Mouse (Mus musculus) liver, adult 2 months (tissue): ENCODE data around the gene Smoc1. TPM values are rescaled to one million over a fixed set of nuclear protein-coding genes. Genes with fewer than 3 reads are reported as not detected.

ENCODE experiments used
- DNase-seq: peaks from one replicate; pipeline ENCODE4 v3.0.0-alpha.2; 2011; ENCODE audit warnings: low read depth, low spot score; ENCODE audit errors: extremely low read depth
- H3K27ac ChIP-seq: fragments of 200-500 bp; replicated peaks from 2 replicates; pipeline ENCODE4 v1.5.1; 2012; ENCODE audit warnings: low read depth, mild to moderate bottlenecking, control low read depth, inconsistent platforms, low read length; ENCODE audit not compliant: insufficient read depth
- H3K27me3 ChIP-seq: fragments of 200-500 bp; 2 replicates; pipeline ENCODE4 v1.6.1; 2012; ENCODE audit warnings: mild to moderate bottlenecking, moderate library complexity, low read length, inconsistent platforms; ENCODE audit not compliant: control insufficient read depth, insufficient read depth
- H3K36me3 ChIP-seq: fragments of 200-500 bp; 2 replicates; pipeline ENCODE4 v1.6.1; 2012; ENCODE audit warnings: low read length, inconsistent platforms; ENCODE audit not compliant: control insufficient read depth, insufficient read depth
- H3K4me1 ChIP-seq: fragments of 200-500 bp; 2 replicates; pipeline ENCODE4 v1.6.1; 2011; ENCODE audit warnings: low read length; ENCODE audit not compliant: control insufficient read depth, insufficient read depth
- H3K4me3 ChIP-seq: fragments of 200-500 bp; 2 replicates; pipeline ENCODE4 v1.5.1; 2011; ENCODE audit warnings: low read depth, mild to moderate bottlenecking, control low read depth, low read length, moderate library complexity; ENCODE audit not compliant: insufficient read depth
- H3K79me2 ChIP-seq: fragments of 200-500 bp; 2 replicates; pipeline ENCODE4 v1.6.1; 2012; ENCODE audit warnings: inconsistent platforms, mild to moderate bottlenecking, low read length, moderate library complexity; ENCODE audit not compliant: control insufficient read depth, insufficient read depth
- H3K9ac ChIP-seq: fragments of 200-500 bp; 2 replicates; pipeline ENCODE4 v1.6.1; 2012; ENCODE audit warnings: low read depth, mild to moderate bottlenecking, control low read depth, inconsistent platforms, low read length
- CTCF ChIP-seq: fragments of 200-500 bp; IDR thresholded peaks from 2 replicates; pipeline ENCODE4 v1.5.1; 2011; ENCODE audit warnings: low read depth, low read length, control low read depth
- POLR2A ChIP-seq: fragments of 200-500 bp; IDR thresholded peaks from 2 replicates; pipeline ENCODE4 v1.6.1; 2011; ENCODE audit warnings: low read length, control low read depth; ENCODE audit not compliant: insufficient read depth; ENCODE audit errors: extremely low read depth
- WGBS: fragments of 180-500 bp; shearing (Covaris S2); methylation state at CpG from one replicate; pipeline ENCODE4 v1.1.7; 2018; 5-methylcytosine and 5-hydroxymethylcytosine counted together
- polyA plus RNA-seq: library from polyadenylated mRNA; depleted of rRNA; stranded (reverse); fragments of >200 nt; gene quantifications from 2 replicates; pipeline ENCODE4 v1.2.3, GENCODE M21; 2012; rRNA removed
- total RNA-seq: library from RNA; depleted of rRNA; stranded (reverse); fragments of >200 nt; gene quantifications from 2 replicates; pipeline ENCODE4 v1.2.3, GENCODE M21; 2014; rRNA removed

Smoc1 gene
- total RNA-seq (28.3 and 36.6 TPM in 2 replicates), polyA plus RNA-seq (50.7 and 65.7 TPM in 2 replicates)

DNA sequence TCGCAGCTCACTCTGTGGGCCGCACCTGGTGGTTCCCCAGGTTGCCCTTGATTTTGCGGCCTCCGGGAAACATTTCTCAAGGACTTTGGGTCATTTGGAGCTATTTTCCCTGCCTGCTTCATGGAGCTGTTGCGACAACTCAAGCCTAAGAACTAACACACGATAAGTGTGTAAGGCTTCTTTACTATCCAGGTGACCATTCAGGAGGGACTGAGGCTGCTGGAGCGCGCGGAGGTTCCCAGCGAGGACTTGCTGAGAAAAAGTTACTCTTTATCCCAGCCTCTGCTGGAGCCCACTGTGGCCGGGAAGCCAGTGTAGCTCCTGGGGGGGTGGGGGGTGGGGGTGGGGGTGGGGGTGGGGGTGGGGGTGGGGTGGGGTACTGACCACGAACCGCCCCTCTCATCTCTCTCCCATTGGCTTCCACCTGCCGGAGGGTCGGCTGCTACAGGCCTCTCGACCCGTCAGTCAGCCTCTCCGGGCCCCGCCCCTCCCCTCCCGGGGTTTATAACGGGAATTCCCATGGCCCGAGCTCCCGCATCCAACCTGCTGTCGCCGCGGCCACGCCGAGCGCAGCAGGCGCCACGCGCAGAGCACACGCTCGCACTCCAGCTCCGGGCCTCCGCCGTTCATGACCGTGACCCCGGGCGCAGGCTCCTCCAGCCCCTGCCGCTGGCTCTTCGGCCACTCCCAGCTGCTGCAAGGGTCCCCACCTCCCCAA, at the start of gene Smoc1:
Gene Smoc1, plus strand, starts transcription at position 532 of the 718 bp plus-strand sequence.
- Histone ChIP-seq H3K4me3 (peak within 1 kb of the TSS; percentile 68), H3K79me2 (peaks cover 10% of the 10 kb centered on the region; the same call in 1 of the 2 replicates)
- 8% methylated on average over 40 of the region's 42 CpGs for WGBS

GRCm38 (mm10) chr12:80982326-80982725, 44.3 kb upstream of the Smoc1 start:
- no peaks in the 10 kb centered on the region for H3K36me3 ChIP-seq
- H3K9ac ChIP-seq, result no peak overlapping the region
- no peaks in the 10 kb centered on the region for H3K79me2 ChIP-seq
- H3K27ac ChIP-seq, result no peak overlapping the region
- no peak for DNase-seq
- TF ChIP-seq POLR2A (no peak), CTCF (peak; percentile 94)
- WGBS, result 0% methylated on average over 7 of the region's 7 CpGs
- H3K4me3 ChIP-seq, result no peak overlapping the region
- no peaks in the 10 kb centered on the region for H3K4me1 ChIP-seq
- H3K27me3 ChIP-seq, result no peaks in the 10 kb centered on the region

More for the DNA sequence above, at the start of gene Smoc1:
- H3K27me3 ChIP-seq, result no peaks in the 10 kb centered on the region
- no peaks in the 10 kb centered on the region for H3K36me3 ChIP-seq
- H3K9ac ChIP-seq, result peak within 1 kb of the TSS; percentile 99
- H3K27ac ChIP-seq, result peak within 1 kb of the TSS; percentile 76
- H3K4me1 ChIP-seq, result peaks cover 16% of the 10 kb centered on the region
- TF ChIP-seq POLR2A (peak; percentile 93), CTCF (no peak)
- DNase-seq, result peak; percentile 77

DNA sequence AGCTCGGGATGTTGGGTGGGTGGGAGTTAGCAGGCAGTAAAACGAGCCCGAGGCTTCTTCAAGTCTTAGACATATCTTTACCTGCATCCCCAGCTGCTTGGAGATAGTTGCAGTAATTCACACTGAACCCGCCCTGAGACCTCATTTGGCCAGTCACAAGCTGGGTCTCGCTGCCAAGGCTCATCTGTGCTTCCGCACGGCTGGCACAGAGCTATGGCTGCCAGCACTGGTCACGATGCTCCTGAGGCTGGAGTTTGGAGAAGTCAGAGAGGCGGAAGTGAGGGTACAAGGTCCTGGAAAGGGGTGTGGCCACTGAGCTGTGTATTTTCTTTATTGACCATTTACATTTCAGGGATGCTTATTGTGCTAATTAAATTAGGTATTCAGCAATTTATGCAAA, 42.9 kb upstream of the Smoc1 start:
- no peak for DNase-seq
- Histone ChIP-seq H3K4me3 (no peak overlapping the region), H3K36me3 (no peaks in the 10 kb centered on the region), H3K79me2 (no peaks in the 10 kb centered on the region), H3K9ac (no peak overlapping the region), H3K27me3 (no peaks in the 10 kb centered on the region), H3K4me1 (no peaks in the 10 kb centered on the region), H3K27ac (no peak overlapping the region)
- no peak for TF ChIP-seq CTCF
- no peak for TF ChIP-seq POLR2A
- WGBS, result 48% methylated on average over 9 of the region's 9 CpGs

- H3K4me3 ChIP-seq, result no peak overlapping the region
- WGBS, result 83% methylated on average over 4 of the region's 4 CpGs
- DNase-seq, result no peak
- H3K4me1 ChIP-seq, result no peaks in the 10 kb centered on the region
- H3K36me3 ChIP-seq, result no peaks in the 10 kb centered on the region
- no peak overlapping the region for H3K9ac ChIP-seq
- no peak overlapping the region for H3K27ac ChIP-seq
- no peaks in the 10 kb centered on the region for H3K27me3 ChIP-seq
- TF ChIP-seq CTCF, result no peak
- TF ChIP-seq POLR2A, result no peak
- H3K79me2 ChIP-seq, result no peaks in the 10 kb centered on the region
These were observed 40.0 kb upstream of the Smoc1 start for GRCm38 (mm10) chr12:80986628-80987027.

DNA sequence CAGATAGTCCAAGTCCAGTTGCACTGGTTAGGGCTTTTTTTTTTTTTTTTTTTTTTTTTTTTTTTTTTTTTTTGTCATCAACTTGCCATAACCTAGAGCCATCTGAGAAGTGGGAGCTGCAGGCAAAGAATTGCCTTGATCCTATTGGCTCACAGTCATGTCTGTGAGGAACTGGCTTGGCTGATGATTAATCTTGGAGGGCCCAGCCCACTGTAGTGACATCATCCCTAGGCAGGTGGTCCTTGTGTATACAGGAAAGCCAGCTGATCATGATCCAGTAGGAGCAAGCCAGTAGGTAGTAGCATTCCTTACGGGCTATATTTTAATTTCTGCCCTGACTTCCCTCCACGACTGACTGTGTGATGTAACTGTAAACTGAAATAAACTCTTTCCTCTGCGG, 38.3 kb upstream of the Smoc1 start:
- DNase-seq, result no peak
- no peaks in the 10 kb centered on the region for H3K4me1 ChIP-seq
- 89% methylated on average over 3 of the region's 3 CpGs for WGBS
- no peak overlapping the region for H3K27ac ChIP-seq
- H3K79me2 ChIP-seq, result no peaks in the 10 kb centered on the region
- no peak overlapping the region for H3K9ac ChIP-seq
- no peaks in the 10 kb centered on the region for H3K36me3 ChIP-seq
- no peak for TF ChIP-seq CTCF
- no peak for TF ChIP-seq POLR2A
- H3K4me3 ChIP-seq, result no peak overlapping the region
- no peaks in the 10 kb centered on the region for H3K27me3 ChIP-seq

- WGBS, result 94% methylated on average over 13 of the region's 13 CpGs
- TF ChIP-seq CTCF, result no peak
- no peak for TF ChIP-seq POLR2A
- no peak for DNase-seq
These were observed 35.6 kb upstream of the Smoc1 start for GRCm38 (mm10) chr12:80990901-80991445.

More at GRCm38 (mm10) chr12:80990901-80991445, 35.6 kb upstream of the Smoc1 start:
- no peak overlapping the region for H3K27ac ChIP-seq
- H3K79me2 ChIP-seq, result no peaks in the 10 kb centered on the region
- H3K36me3 ChIP-seq, result no peaks in the 10 kb centered on the region
- no peak overlapping the region for H3K4me3 ChIP-seq
- H3K9ac ChIP-seq, result no peak overlapping the region
- H3K4me1 ChIP-seq, result no peaks in the 10 kb centered on the region
- no peaks in the 10 kb centered on the region for H3K27me3 ChIP-seq
